Mouse (Mus musculus): Measurements from ENCODE around the gene Pigp.

DNA sequence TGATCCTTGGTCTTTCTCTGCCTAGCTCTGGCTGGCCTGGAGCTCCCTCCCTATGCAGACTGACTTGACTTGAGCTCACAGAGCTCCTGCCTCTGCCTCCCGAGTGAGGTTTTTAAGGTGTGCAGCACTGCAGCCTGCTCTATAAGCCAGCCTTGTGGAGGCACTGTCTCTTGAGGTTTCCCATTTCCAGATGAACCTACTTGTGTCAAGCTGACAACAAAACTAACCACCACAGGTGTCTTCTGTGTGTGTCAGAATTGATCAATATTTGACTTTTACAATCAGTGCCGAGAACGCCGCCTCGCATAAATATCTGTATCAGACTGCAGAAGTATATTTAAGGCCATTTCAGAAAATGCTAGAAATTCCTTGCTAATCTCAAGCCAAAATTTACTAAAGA is 57.0 kb downstream of the Pigp start:
- TF ChIP-seq CHD1 (IDR thresholded peaks at IDR 0.05; ENCODE audit: low read depth, low read length) (no peak), EP300 (IDR thresholded peaks at IDR 0.05; ENCODE audit: low read length) (no peak), CTCF (conservative IDR thresholded peaks at IDR 0.05 in 1 of 2, IDR thresholded peaks at IDR 0.05 in 1 of 2; ENCODE audit: low read depth in 2 of 2, low read length in 2 of 2) (no peak), HCFC1 (IDR thresholded peaks at IDR 0.05; ENCODE audit: low read depth, low read length) (no peak), USF1 (IDR thresholded peaks at IDR 0.05; ENCODE audit: low read depth, low read length) (no peak), POLR2A (IDR thresholded peaks at IDR 0.05; ENCODE audit: low read depth, low read length) (no peak), POLR2AphosphoS2 (IDR thresholded peaks at IDR 0.05; ENCODE audit: low read depth, low read length) (no peak)

All from CH12.LX (cell line).